Mouse (Mus musculus) small intestine, adult 2 months (tissue): ENCODE data around the gene Gm3373.
"Not testable (repeated sequence)": the region's sequence is repeated elsewhere in the genome, so short reads cannot be mapped to it uniquely, and the experiment has no call there.

Experiments
- CTCF ChIP-seq: fragments of 200-500 bp; IDR thresholded peaks from 2 replicates; pipeline ENCODE4 v1.5.1; 2012; ENCODE audit warnings: low read depth, mild to moderate bottlenecking, control low read depth, inconsistent platforms, low read length, moderate library complexity, mixed read lengths; ENCODE audit not compliant: insufficient replicate concordance, insufficient read length; ENCODE audit errors: extremely low read depth
- POLR2A ChIP-seq: fragments of 200-500 bp; IDR thresholded peaks from 2 replicates; pipeline ENCODE4 v1.6.1; 2012; ENCODE audit warnings: low read depth, mild to moderate bottlenecking, control low read depth, inconsistent platforms, low read length, moderate library complexity

DNA sequence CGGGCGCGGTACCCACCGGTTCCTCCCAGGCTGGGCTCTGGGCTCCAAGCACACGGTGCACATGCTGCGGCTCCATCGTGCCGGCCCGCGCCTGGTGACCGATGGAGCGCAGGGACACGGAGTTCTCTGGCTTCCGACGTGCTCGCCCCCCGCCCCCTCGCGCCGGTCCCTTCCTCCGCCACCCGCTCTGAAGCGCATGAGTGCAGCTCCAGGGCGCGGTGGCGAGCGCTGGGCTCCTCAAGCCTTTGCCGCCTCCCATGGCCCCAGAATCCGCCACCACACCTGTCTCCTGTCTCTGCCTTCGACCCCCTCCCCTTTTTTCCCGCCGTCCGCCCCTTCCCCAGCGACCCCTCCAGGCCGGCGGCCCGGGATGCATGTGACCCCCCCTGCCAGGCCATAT is at the start of gene Gm3373:
- not testable (repeated sequence) for TF ChIP-seq POLR2A, CTCF
